Mouse (Mus musculus) small intestine, adult 2 months (tissue): ENCODE results near the gene 1700056E22Rik.

ENCODE experiments used
- CTCF ChIP-seq: fragments of 200-500 bp; IDR thresholded peaks from 2 replicates; pipeline ENCODE4 v1.5.1; 2012; ENCODE audit warnings: low read depth, mild to moderate bottlenecking, control low read depth, inconsistent platforms, low read length, moderate library complexity, mixed read lengths; ENCODE audit not compliant: insufficient replicate concordance, insufficient read length; ENCODE audit errors: extremely low read depth
- POLR2A ChIP-seq: fragments of 200-500 bp; IDR thresholded peaks from 2 replicates; pipeline ENCODE4 v1.6.1; 2012; ENCODE audit warnings: low read depth, mild to moderate bottlenecking, control low read depth, inconsistent platforms, low read length, moderate library complexity

DNA sequence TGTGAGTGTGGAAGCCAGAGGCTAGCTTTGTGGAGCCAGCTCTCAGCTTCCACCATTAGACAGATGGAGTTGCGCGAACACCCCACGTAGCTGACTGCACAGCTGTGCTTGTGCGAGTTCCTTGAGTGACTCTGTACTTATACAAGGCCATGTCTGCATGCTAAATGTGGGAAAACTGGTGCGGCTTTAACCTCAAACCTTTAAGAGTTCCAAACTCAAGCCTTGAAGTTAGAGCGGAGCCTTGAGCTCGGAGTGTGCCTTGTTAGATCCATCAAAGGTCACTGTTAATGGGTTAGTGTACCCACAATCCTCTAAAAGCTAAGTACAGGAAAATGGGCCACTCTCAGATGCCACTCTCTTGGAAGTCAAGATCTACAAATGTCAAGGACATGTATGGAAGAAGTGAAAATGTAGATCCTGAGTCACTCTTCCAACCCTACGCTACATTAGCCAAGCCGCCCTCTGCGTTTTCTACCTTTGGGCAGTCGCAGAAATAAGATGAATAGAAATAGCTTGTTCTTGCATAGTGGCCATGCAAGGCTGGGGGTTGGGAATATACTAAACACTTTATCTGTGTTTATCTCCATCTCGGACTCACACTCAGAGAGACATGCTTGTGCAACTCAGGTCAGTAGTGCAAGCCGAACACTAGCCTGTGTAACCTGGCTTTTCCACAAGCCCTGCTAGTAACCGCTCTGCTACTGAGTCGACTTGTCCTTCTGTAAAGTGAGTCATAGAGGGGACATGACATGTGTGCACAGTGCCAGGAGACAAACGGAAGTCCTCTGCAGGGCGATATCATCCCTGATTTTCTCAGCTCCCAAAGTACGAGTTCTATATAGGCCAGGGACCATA is 33.8 kb upstream of the 1700056E22Rik start:
- no peak for TF ChIP-seq CTCF
- TF ChIP-seq POLR2A: no peak
